Mouse (Mus musculus) left cerebral cortex, adult 8-10 months (tissue): ENCODE data around the gene Lingo3. TPM values are rescaled to one million over a fixed set of nuclear protein-coding genes. Genes with fewer than 3 reads are reported as not detected.

Experiments
- DNase-seq, 2 experiments: peaks; one replicate each; pipeline ENCODE4 v3.0.0; 2022; ENCODE audit warnings: low spot score in 2 of 2
- total RNA-seq, 4 experiments: library from RNA; stranded (reverse); gene quantifications; 2 replicates each; pipeline ENCODE4 v1.2.4; 2022

Lingo3 gene
- total RNA-seq, result 10 to 100 TPM; 46.4 to 64.4 (median 48.1) TPM

DNA sequence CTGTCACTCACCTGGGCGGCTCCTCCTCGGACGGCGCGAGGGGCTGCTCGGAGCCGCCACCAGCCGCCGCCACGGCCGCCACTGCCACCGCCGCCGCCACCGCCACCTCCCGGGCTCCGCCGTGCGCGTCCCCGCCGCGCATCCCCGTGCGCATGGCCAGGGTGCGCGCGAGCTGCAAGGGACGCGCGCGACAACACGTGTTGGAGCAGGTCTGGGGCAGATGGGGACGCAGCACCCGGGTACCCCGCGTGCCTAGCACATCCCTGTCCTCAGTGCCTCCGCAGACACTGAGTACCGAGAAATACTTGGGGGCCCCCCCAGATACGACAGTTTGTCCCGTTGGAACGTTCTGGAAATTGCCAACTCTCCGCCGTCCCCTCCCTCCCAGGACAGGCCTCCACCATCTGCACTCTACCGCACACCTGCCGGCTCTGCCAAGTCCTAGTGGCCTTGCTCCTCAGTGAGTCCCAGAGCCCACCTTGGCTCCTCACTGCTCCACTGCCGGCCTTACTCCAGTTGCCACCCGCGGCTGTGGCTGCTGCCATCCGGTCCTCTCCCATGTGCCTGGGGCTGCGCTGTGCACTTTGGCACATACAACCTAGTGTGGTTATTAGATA lies at the start of gene Lingo3:
Lingo3 (minus strand) TSS at position 109 of the 617 bp plus-strand sequence.
- no peak for DNase-seq

DNA sequence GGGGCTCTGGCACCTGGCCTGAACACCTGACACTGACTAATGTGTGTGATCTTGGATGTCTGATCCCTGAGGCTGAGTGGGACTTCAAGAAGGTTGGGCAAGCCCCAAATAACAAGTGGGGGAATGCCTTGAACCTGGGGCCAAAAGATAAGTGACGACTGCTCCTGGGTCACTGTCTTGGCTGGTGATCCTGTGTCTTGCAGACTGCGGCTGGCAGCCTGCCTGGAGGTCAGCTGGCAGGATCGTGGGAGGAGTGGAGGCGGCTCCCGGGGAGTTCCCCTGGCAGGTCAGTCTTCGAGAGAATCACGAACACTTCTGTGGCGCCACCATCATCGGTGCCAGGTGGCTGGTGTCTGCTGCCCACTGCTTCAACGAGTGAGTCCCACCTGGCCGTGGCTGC lies 43.3 kb upstream of the Lingo3 start:
- no peak for DNase-seq

GRCm38 (mm10) chr10:80881301-80881700 lies 37.5 kb upstream of the Lingo3 start:
- no peak for DNase-seq

DNA sequence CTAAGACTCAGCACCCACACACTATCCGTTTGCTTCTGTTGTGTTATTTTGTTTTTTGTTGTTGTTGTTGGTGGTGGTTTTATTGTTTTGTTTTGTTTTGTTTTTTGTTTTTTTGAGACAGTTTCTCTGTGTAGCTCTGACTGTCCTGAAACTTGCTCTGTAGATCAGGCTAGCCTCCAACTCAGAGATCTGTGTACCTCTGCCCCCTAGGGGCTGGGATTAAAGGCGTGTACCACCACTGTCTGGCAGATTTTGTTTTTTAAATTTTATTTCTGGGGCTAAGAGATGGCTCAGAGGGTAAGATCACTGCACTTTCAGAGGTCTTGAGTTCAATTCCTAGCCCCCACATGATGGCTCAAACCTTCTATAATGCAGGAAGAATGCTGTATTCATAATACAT lies 37.1 kb upstream of the Lingo3 start:
- no peak for DNase-seq

DNA sequence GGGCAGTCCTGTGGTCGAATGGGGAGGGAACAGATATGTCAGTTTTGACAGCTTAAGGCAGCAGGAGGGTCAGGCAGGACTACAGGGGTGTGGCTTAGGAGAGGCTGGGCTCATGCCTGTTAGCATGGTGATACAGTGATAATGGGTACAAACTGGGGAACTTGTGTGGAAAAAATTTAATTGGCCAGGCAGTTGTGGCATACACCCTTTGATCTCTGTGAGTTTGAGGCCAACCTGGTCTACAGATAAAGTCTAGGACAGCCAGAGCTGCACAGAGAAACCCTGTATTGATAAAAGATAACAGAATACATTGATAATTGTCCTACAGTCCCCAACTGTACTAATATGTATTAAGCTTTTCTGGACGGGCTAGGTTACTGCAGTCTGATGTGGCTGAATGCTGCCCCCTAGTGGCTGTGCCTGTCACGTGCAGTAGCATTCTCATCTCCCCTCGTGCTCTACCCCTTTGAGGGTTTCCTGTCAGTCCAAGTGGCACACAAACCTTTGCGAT lies 36.3 kb upstream of the Lingo3 start:
- DNase-seq, result no peak

DNA sequence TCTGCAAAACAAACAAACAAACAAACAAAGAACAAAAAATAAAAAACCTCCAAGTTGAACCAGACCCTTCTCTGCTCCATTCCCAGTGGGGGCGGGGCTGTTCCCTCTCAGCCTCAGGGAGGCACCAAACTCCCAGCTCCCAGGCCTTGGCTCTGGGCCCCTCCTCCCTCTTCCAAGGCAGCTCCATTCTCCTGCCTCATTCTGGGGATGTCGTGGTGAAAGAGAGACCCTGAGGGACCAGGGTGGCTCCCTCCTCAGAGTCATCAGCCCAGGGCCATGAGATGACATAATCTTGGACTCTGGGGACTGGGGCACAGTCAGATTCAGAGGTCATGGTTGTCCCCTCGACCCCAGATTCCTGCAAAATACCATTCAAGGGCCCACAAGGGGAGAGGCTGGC lies 32.8 kb upstream of the Lingo3 start:
- DNase-seq, result no peak

GRCm38 (mm10) chr10:80876028-80876427 lies 32.2 kb upstream of the Lingo3 start:
- no peak for DNase-seq

DNA sequence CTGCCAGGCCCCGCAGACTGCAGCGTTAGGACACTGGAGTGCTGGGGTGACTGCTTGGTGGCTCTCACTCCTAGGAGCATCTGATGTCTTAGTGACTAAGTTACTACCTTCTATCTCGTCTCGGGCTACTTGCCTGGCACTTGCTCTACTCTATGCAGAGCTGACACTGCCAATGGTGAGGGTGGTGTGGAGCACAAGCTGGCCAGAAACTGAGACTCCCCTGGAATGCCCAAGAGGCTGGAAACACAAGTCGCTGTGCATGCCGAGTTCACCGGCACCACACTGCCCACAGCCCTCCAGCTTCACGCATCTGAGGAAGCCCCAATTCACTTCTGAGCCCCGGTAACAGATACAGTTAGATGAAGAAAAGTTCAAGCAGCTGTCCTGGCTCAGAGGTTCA lies 30.2 kb upstream of the Lingo3 start:
- no peak for DNase-seq

DNA sequence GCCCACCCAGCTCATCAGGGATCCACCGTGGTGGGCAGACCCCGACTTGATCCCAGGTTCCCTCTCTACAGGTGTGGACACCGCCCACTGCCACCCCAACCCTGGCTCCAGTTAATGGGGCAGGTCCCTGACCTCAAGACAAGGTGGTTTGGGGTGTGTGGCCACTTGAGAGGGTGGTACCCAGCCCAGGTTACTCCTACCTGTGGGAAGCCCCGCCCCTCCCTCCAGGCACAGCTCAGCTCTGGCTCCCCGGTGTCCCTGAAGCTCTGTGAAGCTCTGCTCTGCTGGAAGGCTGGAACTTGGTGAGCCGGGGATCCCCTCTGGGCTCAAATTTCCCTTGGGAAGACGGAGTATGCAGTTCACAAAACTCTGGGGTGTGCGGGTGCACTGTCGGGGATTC lies 27.7 kb upstream of the Lingo3 start, which contains the start of gene Tmprss9:
Tmprss9 (plus strand) TSS at position 268 of the 400 bp plus-strand sequence.
- no peak for DNase-seq

DNA sequence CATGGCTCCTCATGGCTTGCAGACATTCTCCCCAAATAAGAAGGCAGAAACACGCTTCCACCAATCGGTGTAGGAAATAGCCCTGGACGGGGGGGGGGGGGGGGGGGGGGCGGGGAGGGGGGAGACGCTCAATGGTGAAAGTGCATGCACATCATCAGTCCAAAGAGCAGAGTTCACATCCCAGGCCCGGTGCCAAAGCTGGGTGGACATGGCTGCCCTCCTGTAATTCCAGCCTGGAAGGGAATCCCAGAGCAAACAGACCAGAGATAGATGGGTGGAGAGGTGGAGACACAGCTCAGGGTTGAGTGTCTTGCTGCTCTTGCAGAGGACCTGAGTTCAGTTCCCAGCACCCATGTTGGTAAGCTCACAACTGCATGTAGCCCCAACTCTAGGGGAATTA lies 27.2 kb upstream of the Lingo3 start:
- no peak for DNase-seq

DNA sequence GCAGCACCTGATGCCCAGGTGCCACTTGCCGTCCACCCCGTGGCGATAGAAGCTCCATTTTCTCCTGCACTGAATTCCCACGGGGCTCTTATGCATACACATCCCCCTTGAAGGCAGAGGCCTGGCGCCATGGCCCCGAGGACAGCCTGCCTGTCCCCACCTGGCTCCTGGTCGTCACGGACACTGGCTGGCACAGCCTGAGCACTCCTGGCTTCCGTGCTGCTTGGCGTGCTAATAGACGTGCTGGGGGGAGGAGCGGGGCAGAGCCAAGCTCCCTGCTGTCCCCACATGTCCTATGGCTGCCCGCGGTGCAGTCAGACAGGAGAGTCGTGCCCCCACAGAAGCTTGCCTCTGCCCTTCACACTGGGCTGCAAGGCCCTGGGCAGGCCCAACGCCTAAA lies 20.6 kb upstream of the Lingo3 start:
- no peak for DNase-seq

DNA sequence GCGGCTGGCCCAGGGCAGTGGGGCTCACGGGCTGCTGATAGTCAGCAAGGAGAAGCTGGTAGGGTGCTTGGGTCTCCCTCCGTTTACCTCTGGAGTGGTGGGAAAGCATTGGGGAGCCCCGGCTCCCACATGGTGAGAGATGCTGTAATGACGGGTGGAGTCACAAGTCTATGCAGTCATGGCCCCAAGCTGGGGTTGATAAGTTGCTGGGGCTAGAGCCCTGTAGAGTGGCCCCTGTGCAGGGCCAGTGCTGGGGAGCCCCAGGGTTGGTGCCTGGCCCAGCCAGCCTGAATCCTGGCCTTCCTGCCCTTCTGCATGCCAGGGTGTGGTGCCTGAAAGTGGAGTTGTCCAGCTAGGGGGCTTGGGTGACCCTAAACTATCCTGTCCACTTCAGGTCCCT lies 18.5 kb upstream of the Lingo3 start:
- DNase-seq, result no peak

DNA sequence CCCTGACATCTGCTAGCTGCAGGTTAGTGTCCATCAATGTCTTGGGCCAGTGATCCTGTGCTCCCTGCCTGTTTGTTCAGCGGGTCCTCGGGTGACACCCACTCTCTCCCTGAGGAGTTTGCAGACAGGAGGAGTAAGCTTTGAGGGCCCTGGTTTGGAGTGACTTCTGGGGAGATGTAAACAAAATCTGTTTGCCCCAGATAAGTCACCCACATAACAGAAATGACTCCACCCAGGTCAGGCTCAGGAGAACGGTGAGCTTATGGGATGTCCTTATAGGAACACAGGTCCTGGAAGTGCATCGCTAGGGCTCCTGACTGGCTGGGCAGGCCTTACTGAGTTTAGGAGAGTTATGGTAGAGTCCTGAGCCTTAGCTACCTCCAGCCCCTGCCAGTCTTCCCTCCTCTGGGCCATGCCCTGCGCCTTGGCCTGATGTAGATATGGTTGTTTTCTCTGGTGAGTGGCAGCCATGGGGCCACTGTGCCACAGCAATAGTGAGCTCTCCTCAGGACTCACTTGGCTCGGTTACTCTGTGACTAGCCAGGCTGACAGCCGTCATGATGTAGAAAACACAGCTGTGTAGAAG lies 14.6 kb upstream of the Lingo3 start:
- no peak for DNase-seq

DNA sequence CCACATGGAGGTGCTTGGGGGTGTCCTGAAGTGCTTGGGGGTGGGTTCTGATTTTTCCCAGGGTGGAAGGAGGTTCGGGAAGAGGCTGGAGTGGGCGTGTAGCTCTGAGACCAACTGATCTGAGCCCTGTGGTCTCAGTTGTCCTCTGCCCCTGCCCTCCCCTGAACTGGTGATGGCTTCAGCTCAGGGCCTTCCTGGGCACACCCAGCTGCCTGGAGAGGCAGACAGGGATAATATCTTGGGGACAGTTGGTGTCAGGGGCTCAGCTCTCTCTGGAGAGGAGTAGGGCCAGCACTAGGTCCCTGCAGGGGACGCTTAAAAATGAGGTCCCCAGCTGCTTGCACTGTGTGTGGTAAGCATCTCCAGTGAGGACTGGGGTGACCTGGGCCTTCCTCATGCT lies 14.0 kb upstream of the Lingo3 start:
- no peak for DNase-seq

DNA sequence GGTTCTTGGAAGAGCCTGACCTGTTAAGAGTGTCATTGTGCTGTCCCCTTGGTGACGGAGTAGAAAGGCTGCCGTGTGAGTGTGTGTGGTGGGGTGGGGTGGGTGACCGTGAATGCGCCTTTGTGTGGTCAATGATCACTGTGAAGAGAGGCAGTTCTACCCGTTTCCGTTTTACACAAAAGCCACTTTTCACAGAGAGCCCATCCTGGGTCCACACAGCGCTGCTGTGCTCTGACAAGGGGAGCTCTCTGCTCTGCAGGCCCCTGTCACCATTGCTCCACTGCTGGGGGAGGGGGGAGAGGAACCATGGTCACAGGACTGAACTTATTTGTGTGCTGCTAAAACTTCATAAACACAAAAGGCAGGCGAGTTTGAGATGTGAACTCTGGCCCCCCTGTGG lies 13.5 kb upstream of the Lingo3 start:
- peak in 1 of 2 experiments; percentile 55 for DNase-seq

- no peak for DNase-seq
Observed at GRCm38 (mm10) chr10:80856908-80857307, 13.1 kb upstream of the Lingo3 start.

DNA sequence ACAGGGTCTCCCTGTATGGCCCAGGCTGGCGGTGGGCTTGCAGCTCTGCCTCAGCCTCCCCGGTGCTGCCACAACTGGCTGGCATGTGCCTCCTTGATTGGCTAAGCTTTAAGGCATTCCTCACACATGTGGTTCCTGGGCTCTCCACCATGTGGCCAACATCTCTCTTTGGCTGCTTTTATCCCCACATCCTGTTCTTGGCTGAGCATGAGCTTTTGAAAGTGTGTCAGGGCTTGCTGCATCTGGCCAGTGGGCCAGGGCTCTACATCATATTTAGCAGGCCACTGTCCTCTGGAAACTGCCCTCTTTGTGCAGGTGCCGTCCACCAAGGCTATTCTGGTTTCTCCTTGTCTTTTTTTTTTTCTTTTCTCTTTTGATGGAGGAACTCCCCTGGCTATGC lies 12.4 kb upstream of the Lingo3 start:
- DNase-seq, result no peak

GRCm38 (mm10) chr10:80855749-80856073 lies 11.9 kb upstream of the Lingo3 start:
- no peak for DNase-seq

- peak; percentile 90 to 95 for DNase-seq
Observed at GRCm38 (mm10) chr10:80854913-80855748, 11.3 kb upstream of the Lingo3 start, which contains the start of the genes Lsm7 and Sppl2b. Gene Lsm7 (minus strand): TSS chr10:80855209. Gene Sppl2b (plus strand): TSS chr10:80855275.

- no peak for DNase-seq
Observed at GRCm38 (mm10) chr10:80848571-80848970, 4.7 kb upstream of the Lingo3 start.

DNA sequence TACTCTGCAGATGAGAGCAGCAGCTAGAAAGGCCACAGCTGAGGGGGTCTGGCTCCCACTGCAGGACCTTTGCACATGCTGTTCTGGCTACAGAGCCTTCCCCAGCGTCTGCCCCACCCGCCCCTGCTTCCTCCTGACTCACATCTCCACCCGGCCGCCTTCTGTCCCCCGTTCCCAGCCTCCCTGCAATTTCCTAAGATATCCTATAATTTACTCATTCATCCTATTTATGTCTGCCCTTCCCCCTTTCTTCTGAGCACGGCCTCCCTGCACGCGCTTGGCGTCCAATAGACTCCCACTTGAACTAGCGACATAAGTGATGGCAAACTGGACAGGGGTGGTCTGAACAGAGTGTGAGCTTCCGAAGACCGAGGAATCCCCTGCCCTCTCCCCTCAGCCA lies 1.9 kb upstream of the Lingo3 start:
- peak in 1 of 2 experiments; percentile 72 for DNase-seq

DNA sequence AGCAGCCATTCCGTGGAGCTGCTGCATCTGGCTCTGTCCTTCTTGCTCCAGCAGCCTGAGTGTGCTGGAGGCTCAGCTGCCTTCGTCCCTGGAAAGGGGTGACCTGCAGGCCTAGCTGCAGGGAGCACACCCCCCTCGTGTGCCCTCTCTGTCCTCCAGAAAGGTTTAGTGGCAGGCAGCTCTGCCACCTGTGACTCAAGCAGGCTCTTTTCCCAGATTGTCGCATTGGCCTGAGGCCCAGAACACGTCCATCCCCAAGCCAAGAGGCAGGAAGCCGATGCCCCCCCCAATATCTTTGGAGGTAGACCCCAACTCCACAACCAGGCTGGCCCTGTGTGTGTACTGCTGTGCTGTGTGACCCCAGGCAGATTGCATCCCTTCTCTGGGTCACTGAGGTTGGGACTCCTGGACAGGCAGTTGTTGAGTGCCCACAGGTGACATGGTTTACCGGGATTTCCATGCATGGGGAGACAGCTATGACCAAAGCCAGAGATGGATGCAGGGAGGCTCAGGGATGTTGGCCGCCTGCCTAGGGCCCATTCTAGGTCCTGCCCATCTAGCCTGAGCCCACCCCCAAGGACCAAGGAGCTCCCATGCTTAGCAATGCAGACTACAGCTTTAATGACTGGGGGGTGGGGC lies 1.3 kb upstream of the Lingo3 start:
- DNase-seq, result no peak
